Mouse (Mus musculus) liver, embryonic 14.5 days (tissue): ENCODE data around the gene Ric8a.

Source experiments
- CTCF ChIP-seq: IDR thresholded peaks from 2 replicates; pipeline ENCODE4 v1.5.1; 2016; ENCODE audit warnings: antibody characterized with exemption, low read depth, control low read depth
- EP300 ChIP-seq: IDR thresholded peaks from 2 replicates; pipeline ENCODE4 v1.6.1; 2016; ENCODE audit warnings: antibody characterized with exemption, low read depth

DNA sequence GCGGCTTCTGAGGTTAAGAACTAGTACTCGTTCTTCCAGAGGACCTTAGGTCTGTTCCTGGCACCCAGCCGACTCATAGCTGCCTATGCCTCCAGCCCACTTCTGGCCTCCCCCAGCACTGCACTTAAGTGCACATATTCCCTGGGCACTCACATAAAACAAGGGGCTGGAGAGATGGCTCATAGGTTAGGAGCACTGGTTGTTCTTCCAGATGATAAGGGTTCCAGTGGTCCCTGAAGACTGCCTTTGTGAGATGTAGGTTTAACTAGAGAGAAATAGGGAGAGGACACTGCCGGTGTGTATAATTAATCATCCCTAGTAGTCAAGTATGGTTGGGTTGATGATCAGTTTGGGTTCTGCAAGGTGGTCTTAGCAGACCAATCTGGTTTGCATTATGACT is 34.0 kb upstream of the Ric8a start:
- TF ChIP-seq CTCF (no peak), EP300 (no peak)
